ENCODE assay signal across 22 mouse cellular contexts in the genomic region with DNA sequence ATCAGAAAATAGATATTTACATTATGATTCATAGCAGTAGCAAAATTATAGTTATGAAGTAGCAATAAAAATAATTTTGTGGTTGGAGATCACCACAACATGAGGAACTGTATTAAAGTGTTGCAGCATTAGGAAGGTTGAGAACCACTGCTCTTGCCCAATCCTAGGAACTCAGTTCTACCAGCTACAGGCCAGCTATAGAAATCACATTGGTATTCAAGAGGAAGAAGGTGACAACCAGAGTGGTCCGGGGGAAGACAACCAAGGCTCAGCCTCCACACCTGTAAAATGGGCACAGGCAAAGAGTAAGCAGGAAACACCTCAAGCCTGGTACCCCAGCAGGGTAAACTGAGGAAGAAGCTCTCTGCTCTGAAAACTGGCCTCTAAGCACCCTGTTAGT. TPM values are rescaled to one million over a fixed set of nuclear protein-coding genes. Genes with fewer than 3 reads are reported as not detected.
"Had no signal": no experiment of that assay in that cellular context is flagged by ENCODE, and none has a peak within 500 bp of the region (broad histone marks: within the 10 kb centered on the region; RNA-seq: fewer than 3 reads in every experiment).

No protein-coding gene starts in this region.

- DNase-seq: gastrocnemius, adult 2 months; gastrocnemius, postnatal 10 days; gastrocnemius, postnatal 25 days; heart, adult 11 months; heart, postnatal 14 days; heart, postnatal 36 days; kidney, adult 11 months; kidney, adult 2 months; kidney, adult 9 months; kidney, postnatal 14 days; kidney, postnatal 36 days; layer of hippocampus, adult 9-11 months; layer of hippocampus, postnatal 36 days; left cerebral cortex, postnatal 4 days had no signal

- ATAC-seq: hindbrain, postnatal 0 days; intestine, embryonic 16.5 days; liver, embryonic 12.5 days had no signal

RNA-seq across cellular contexts. Expression of a gene that starts 10.2 kb away (rescaled TPM):
- total RNA-seq: gastrocnemius, adult 2 months; gastrocnemius, postnatal 10 days; gastrocnemius, postnatal 25 days; heart, adult 8-10 months; heart, postnatal 36 days; hematopoietic stem cell, adult 5-6 weeks; left cerebral cortex, adult 18-20 months; left cerebral cortex, postnatal 25 days; liver, adult 2 months had no signal

RNA-seq across cellular contexts. Expression of a gene that starts 27.9 kb away (rescaled TPM):
- total RNA-seq: heart, adult 8-10 months; heart, postnatal 14 days; heart, postnatal 36 days; hematopoietic stem cell, adult 5-6 weeks; liver, adult 2 months had no signal

RNA-seq across cellular contexts. Expression of a gene that starts 46.0 kb away (rescaled TPM):
- total RNA-seq: left cerebral cortex, postnatal 4 days had no signal
